Mouse (Mus musculus) liver, embryonic 14.5 days (tissue): ENCODE data around the gene Kansl2. TPM values are rescaled to one million over a fixed set of nuclear protein-coding genes. Genes with fewer than 3 reads are reported as not detected.

Source experiments
- ATAC-seq: fragments of 200-750 bp; cut with Nextera tagmentation; 2 replicates; pipeline ENCODE4 v1.8.0; 2017; ENCODE audit warnings: moderate number of reproducible peaks, mild to moderate bottlenecking, moderate library complexity; ENCODE audit not compliant: insufficient read depth
- DNase-seq, 3 experiments: peaks; one replicate each; pipeline ENCODE4 v3.0.0-alpha.2; 2012 to 2013; ENCODE audit warnings: low read depth in 3 of 3, low spot score in 3 of 3
- H3K27ac ChIP-seq: fragments of 300-500 bp; sonication (generic); 2 replicates; pipeline ENCODE4 v1.5.1; 2014; ENCODE audit warnings: moderate library complexity, mild to moderate bottlenecking, control low read depth, inconsistent platforms
- H3K27me3 ChIP-seq: fragments of 300-500 bp; sonication (generic); 2 replicates; pipeline ENCODE4 v1.6.1; 2014; ENCODE audit warnings: mild to moderate bottlenecking, low read length, moderate library complexity; ENCODE audit not compliant: control insufficient read depth, insufficient read depth
- H3K36me3 ChIP-seq: fragments of 300-500 bp; sonication (generic); replicated peaks from 2 replicates; pipeline ENCODE4 v1.6.1; 2014; ENCODE audit warnings: low read depth; ENCODE audit not compliant: control insufficient read depth, insufficient read depth
- H3K4me1 ChIP-seq, 2 experiments: fragments of 200-500 bp in 1 of 2; fragments of 300-500 bp in 1 of 2; sonication (generic) in 1 of 2; replicated peaks; 2 replicates each; pipeline ENCODE4 v1.6.1; 2012 to 2014; ENCODE audit warnings: antibody characterized with exemption in 1 of 2, inconsistent platforms in 1 of 2, low read length in 1 of 2; ENCODE audit not compliant: control insufficient read depth in 2 of 2, insufficient read depth in 2 of 2
- H3K4me2 ChIP-seq: fragments of 300-500 bp; sonication (generic); 2 replicates; pipeline ENCODE4 v1.6.1; 2014; ENCODE audit warnings: low read depth, mild to moderate bottlenecking, control low read depth, moderate library complexity
- H3K4me3 ChIP-seq, 2 experiments: fragments of 200-500 bp in 1 of 2; fragments of 300-500 bp in 1 of 2; sonication (generic) in 1 of 2; 2 replicates each; pipeline ENCODE4 v1.5.1; 2012 to 2014; ENCODE audit warnings: low read depth in 2 of 2, low read length in 2 of 2, mild to moderate bottlenecking in 2 of 2, control low read depth in 1 of 2, inconsistent platforms in 1 of 2, moderate library complexity in 1 of 2; ENCODE audit not compliant: insufficient read depth in 1 of 2
- H3K9ac ChIP-seq: fragments of 300-500 bp; sonication (generic); replicated peaks from 2 replicates; pipeline ENCODE4 v1.6.1; 2014; ENCODE audit warnings: mild to moderate bottlenecking, control low read depth, moderate library complexity
- H3K9me3 ChIP-seq: fragments of 300-500 bp; sonication (generic); 2 replicates; pipeline ENCODE4 v1.6.1; 2016; ENCODE audit warnings: low read length, mixed read lengths; ENCODE audit not compliant: control insufficient read depth
- CTCF ChIP-seq: IDR thresholded peaks from 2 replicates; pipeline ENCODE4 v1.5.1; 2016; ENCODE audit warnings: antibody characterized with exemption, low read depth, control low read depth
- EP300 ChIP-seq: IDR thresholded peaks from 2 replicates; pipeline ENCODE4 v1.6.1; 2016; ENCODE audit warnings: antibody characterized with exemption, low read depth
- WGBS: fragments of 180-500 bp; shearing (Covaris S2); extraction: QIAGEN DNeasy Blood & Tissue Kit; methylation state at CpG from one replicate; pipeline ENCODE4 v1.1.7; 2014; ENCODE audit not compliant: insufficient replicate concordance; 5-methylcytosine and 5-hydroxymethylcytosine counted together
- microRNA-seq: library from miRNA; unstranded; fragments of <30 nt; microRNA quantifications from one replicate; pipeline ENCODE4, GENCODE M21; 2016
- polyA plus RNA-seq, 2 experiments: library from polyadenylated mRNA; depleted of rRNA in 1 of 2; stranded (reverse) in 1 of 2; unstranded in 1 of 2; fragments of >200 nt; fragmentation: Nextera tagmentation in 1 of 2; extraction: Ambion mirVana in 1 of 2; gene quantifications; 2 replicates each; pipeline versions ENCODE4 v1.2.1 to v1.2.3; 2012 to 2014

Gene Kansl2
- polyA plus RNA-seq, 2 experiments: 21.7 to 31.1 TPM

DNA sequence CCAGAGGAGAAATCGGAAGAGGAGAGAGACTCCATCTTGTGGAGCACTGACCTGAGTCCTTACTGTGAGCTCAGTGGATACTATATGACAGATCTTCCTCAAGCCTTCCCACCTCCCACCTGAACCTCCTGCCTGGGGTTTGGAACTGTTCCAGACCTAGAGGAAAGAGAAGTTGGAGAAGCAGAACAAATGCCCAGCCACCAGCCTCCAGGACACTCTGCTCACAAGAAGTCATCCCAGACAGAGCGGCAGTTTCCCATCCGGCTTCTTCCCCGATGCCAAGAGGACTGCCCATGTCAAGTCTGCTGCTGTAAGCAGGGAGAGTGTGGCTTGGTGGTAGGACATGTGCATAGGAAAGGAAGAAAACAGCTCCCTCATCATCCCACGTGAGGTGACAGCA is 57.8 kb downstream of the Kansl2 start:
- no peak overlapping the region for H3K4me2 ChIP-seq
- ATAC-seq (no peak), DNase-seq (no peak)
- no peak overlapping the region for H3K27ac ChIP-seq
- H3K27me3 ChIP-seq: no peaks in the 10 kb centered on the region
- H3K9ac ChIP-seq: no peak overlapping the region
- H3K4me1 ChIP-seq: no peaks in the 10 kb centered on the region
- no peak overlapping the region for H3K4me3 ChIP-seq
- no peaks in the 10 kb centered on the region for H3K9me3 ChIP-seq
- no peak for TF ChIP-seq CTCF
- TF ChIP-seq EP300: no peak
- WGBS: 67% methylated on average over 5 of the region's 5 CpGs
- no peaks in the 10 kb centered on the region for H3K36me3 ChIP-seq

DNA sequence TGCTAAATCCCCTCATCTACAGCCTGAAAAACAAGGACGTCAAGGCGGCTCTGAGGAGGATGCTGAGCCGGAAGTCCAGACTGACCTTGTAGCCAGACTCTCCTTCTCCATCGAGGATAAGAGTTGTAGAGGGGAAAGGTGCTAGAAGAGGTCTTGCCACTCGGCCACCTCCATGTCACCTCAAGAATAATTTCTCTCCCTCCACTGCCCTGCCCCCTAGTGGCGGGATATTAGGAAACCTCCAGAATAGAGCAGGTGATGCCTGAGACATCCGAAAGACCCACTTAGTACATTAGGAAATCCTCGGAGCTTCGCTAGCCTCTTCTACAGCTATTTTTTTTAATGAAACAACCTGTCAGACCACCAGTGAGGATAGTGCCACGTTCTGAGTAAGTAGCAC is 58.7 kb downstream of the Kansl2 start:
- Histone ChIP-seq H3K4me2 (no peak overlapping the region), H3K4me1 (no peaks in the 10 kb centered on the region), H3K9me3 (no peaks in the 10 kb centered on the region), H3K27me3 (no peaks in the 10 kb centered on the region), H3K4me3 (no peak overlapping the region), H3K9ac (no peak overlapping the region), H3K36me3 (no peaks in the 10 kb centered on the region), H3K27ac (no peak overlapping the region)
- WGBS: 40% methylated on average over 10 of the region's 10 CpGs
- ATAC-seq (no peak), DNase-seq (peak in 1 of 3 experiments; percentile 14)
- TF ChIP-seq EP300: no peak
- TF ChIP-seq CTCF: peak; percentile 72

DNA sequence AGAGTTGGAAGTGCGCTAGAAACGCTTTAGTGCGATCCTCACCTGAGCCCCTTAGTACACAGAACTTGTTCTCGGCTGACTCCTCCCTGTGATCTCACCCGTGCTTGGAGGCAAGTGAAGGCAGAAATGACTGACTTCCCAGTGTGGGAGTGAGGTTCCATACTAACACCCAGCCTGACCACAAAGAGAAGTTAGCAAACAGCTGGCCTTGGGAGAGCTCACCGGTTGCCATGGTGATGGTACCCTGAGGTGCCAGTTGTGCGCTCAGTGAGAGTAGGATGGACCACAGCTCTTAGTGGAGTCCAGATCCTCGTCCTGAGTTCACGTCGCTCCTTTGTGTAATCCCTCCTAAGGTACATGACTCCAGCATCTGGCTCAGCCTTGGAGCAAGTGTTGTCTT is 59.1 kb downstream of the Kansl2 start:
- TF ChIP-seq CTCF (no peak), EP300 (no peak)
- Histone ChIP-seq H3K4me1 (no peaks in the 10 kb centered on the region), H3K9ac (no peak overlapping the region), H3K9me3 (no peaks in the 10 kb centered on the region), H3K36me3 (no peaks in the 10 kb centered on the region), H3K27me3 (no peaks in the 10 kb centered on the region), H3K27ac (no peak overlapping the region), H3K4me3 (no peak overlapping the region), H3K4me2 (no peak overlapping the region)
- WGBS: 62% methylated on average over 10 of the region's 10 CpGs
- ATAC-seq (no peak), DNase-seq (no peak)

DNA sequence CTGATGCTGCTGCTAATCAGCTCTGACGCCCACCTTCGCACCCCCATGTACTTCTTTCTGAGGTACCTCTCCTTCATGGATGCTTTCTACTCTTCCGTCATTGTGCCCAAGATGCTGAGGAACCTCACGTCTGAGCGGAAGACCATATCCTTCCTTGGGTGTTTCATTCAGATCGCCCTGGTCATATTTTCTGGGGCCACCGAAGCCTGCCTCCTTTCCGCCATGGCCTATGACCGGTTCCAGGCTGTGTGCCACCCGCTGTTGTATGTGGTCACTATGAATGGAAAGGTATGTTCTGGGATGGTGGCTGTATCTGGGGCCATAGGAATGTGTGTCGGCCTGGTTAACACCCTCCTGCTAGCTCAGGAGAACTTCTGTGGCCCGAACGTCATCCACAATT is 62.5 kb downstream of the Kansl2 start:
- Histone ChIP-seq H3K27ac (no peak overlapping the region), H3K9me3 (no peaks in the 10 kb centered on the region), H3K27me3 (no peaks in the 10 kb centered on the region), H3K4me1 (no peaks in the 10 kb centered on the region), H3K4me3 (no peak overlapping the region), H3K4me2 (no peak overlapping the region), H3K9ac (no peak overlapping the region), H3K36me3 (no peaks in the 10 kb centered on the region)
- no peak for TF ChIP-seq EP300
- no peak for TF ChIP-seq CTCF
- ATAC-seq (no peak), DNase-seq (no peak)
- WGBS: 76% methylated on average over 13 of the region's 13 CpGs

DNA sequence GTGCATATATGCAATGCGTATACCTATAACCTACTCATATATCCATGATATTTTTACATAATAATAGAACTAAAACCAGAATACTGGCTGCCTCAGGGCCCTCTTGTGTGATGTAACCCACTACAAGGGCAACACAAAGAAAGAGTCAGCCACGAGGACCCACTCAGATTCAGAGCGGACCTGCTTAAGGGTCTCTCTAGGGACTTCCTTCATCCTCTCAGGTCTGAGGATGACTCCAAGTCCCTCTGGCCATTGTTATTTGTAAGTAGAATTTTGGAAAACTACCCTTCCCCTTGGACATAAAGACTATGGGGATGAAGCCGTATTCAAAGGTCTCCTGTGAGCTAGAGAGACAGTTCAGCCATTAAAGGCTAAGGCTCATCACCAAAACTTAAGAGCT is 64.5 kb downstream of the Kansl2 start, which contains the start of gene OR5BS1P:
Gene OR5BS1P, plus strand, starts transcription at position 301 of the 400 bp plus-strand sequence.
- no peaks in the 10 kb centered on the region for H3K9me3 ChIP-seq
- WGBS: 66% methylated on average over 4 of the region's 4 CpGs
- H3K36me3 ChIP-seq: no peaks in the 10 kb centered on the region
- H3K9ac ChIP-seq: no peak within 1 kb of the TSS
- H3K27ac ChIP-seq: no peak within 1 kb of the TSS
- TF ChIP-seq CTCF (no peak), EP300 (no peak)
- no peak within 1 kb of the TSS for H3K4me2 ChIP-seq
- no peak within 1 kb of the TSS for H3K4me3 ChIP-seq
- H3K4me1 ChIP-seq: no peaks in the 10 kb centered on the region
- ATAC-seq (no peak), DNase-seq (no peak)
- H3K27me3 ChIP-seq: no peaks in the 10 kb centered on the region

Small RNAs within 50 kb of the gene (microRNA-seq; reads per million reads assigned to microRNA genes)
- 1.3 reads per million for gene Mir1291

Other genes starting within 250 kb of the Kansl2 start
- gene Zfp641, start 238.1 kb downstream of the Kansl2 start, polyA plus RNA-seq (2012; rRNA removed): 0.03 and 0.11 TPM in 2 replicates
- gene Zfp641, start 238.1 kb downstream of the Kansl2 start, polyA plus RNA-seq (2014; fragmentation: Nextera tagmentation; extraction: Ambion mirVana): 0.08 and 0.09 TPM in 2 replicates
- not detected in 2 replicates for gene Olfr285, start 216.9 kb downstream of the Kansl2 start, polyA plus RNA-seq (2012; rRNA removed)
- not detected in 2 replicates for gene Olfr285, start 216.9 kb downstream of the Kansl2 start, polyA plus RNA-seq (2014; fragmentation: Nextera tagmentation; extraction: Ambion mirVana)
- gene Olfr284, start 193.3 kb downstream of the Kansl2 start, polyA plus RNA-seq (2012; rRNA removed): not detected in 2 replicates
- not detected in 2 replicates for gene Olfr284, start 193.3 kb downstream of the Kansl2 start, polyA plus RNA-seq (2014; fragmentation: Nextera tagmentation; extraction: Ambion mirVana)
- not detected in 2 replicates for gene Olfr283, start 153.3 kb downstream of the Kansl2 start, polyA plus RNA-seq (2012; rRNA removed)
- gene Olfr283, start 153.3 kb downstream of the Kansl2 start, polyA plus RNA-seq (2014; fragmentation: Nextera tagmentation; extraction: Ambion mirVana): not detected in 2 replicates
- gene Olfr282, start 103.0 kb downstream of the Kansl2 start, polyA plus RNA-seq (2012; rRNA removed): not detected in 2 replicates
- not detected in 2 replicates for gene Olfr282, start 103.0 kb downstream of the Kansl2 start, polyA plus RNA-seq (2014; fragmentation: Nextera tagmentation; extraction: Ambion mirVana)
- gene Olfr281, start 81.7 kb downstream of the Kansl2 start, polyA plus RNA-seq (2012; rRNA removed): not detected in 2 replicates
- gene Olfr281, start 81.7 kb downstream of the Kansl2 start, polyA plus RNA-seq (2014; fragmentation: Nextera tagmentation; extraction: Ambion mirVana): not detected in 2 replicates
- not detected in 2 replicates for gene OR5BS1P, start 64.4 kb downstream of the Kansl2 start, polyA plus RNA-seq (2012; rRNA removed)
- gene OR5BS1P, start 64.4 kb downstream of the Kansl2 start, polyA plus RNA-seq (2014; fragmentation: Nextera tagmentation; extraction: Ambion mirVana): not detected in 2 replicates
- not detected in 2 replicates for gene Lalba, start 51.5 kb downstream of the Kansl2 start, polyA plus RNA-seq (2012; rRNA removed)
- gene Lalba, start 51.5 kb downstream of the Kansl2 start, polyA plus RNA-seq (2014; fragmentation: Nextera tagmentation; extraction: Ambion mirVana): not detected in 2 replicates
- gene Olfr279, start 41.9 kb downstream of the Kansl2 start, polyA plus RNA-seq (2012; rRNA removed): not detected in 2 replicates
- not detected in 2 replicates for gene Olfr279, start 41.9 kb downstream of the Kansl2 start, polyA plus RNA-seq (2014; fragmentation: Nextera tagmentation; extraction: Ambion mirVana)
- gene Ccnt1, start 36.7 kb upstream of the Kansl2 start, polyA plus RNA-seq (2012; rRNA removed): 6.1 and 8.2 TPM in 2 replicates
- 23.7 and 24.7 TPM in 2 replicates for gene Ccnt1, start 36.7 kb upstream of the Kansl2 start, polyA plus RNA-seq (2014; fragmentation: Nextera tagmentation; extraction: Ambion mirVana)
- gene 4930415O20Rik, start 36.7 kb upstream of the Kansl2 start, polyA plus RNA-seq (2012; rRNA removed): not detected in 2 replicates
- gene 4930415O20Rik, start 36.7 kb upstream of the Kansl2 start, polyA plus RNA-seq (2014; fragmentation: Nextera tagmentation; extraction: Ambion mirVana): not detected in 2 replicates
- 11.3 and 13.1 TPM in 2 replicates for gene Adcy6, start 75.8 kb upstream of the Kansl2 start, polyA plus RNA-seq (2012; rRNA removed)
- 4.2 and 5.7 TPM in 2 replicates for gene Adcy6, start 75.8 kb upstream of the Kansl2 start, polyA plus RNA-seq (2014; fragmentation: Nextera tagmentation; extraction: Ambion mirVana)
- gene Cacnb3, start 96.6 kb upstream of the Kansl2 start, polyA plus RNA-seq (2012; rRNA removed): 0.85 and 1.5 TPM in 2 replicates
- 0.27 and 0.42 TPM in 2 replicates for gene Cacnb3, start 96.6 kb upstream of the Kansl2 start, polyA plus RNA-seq (2014; fragmentation: Nextera tagmentation; extraction: Ambion mirVana)
- 16.5 and 23.4 TPM in 2 replicates for gene Ddx23, start 128.6 kb upstream of the Kansl2 start, polyA plus RNA-seq (2012; rRNA removed)
- 11.0 and 11.7 TPM in 2 replicates for gene Ddx23, start 128.6 kb upstream of the Kansl2 start, polyA plus RNA-seq (2014; fragmentation: Nextera tagmentation; extraction: Ambion mirVana)
- gene Rnd1, start 143.2 kb upstream of the Kansl2 start, polyA plus RNA-seq (2012; rRNA removed): 0.25 and 0.67 TPM in 2 replicates
- gene Rnd1, start 143.2 kb upstream of the Kansl2 start, polyA plus RNA-seq (2014; fragmentation: Nextera tagmentation; extraction: Ambion mirVana): 0.24 and 0.63 TPM in 2 replicates
- gene Ccdc65, start 173.9 kb upstream of the Kansl2 start, polyA plus RNA-seq (2012; rRNA removed): 0.01 TPM in 1 of 2 replicates, not detected in the other
- not detected in 2 replicates for gene Ccdc65, start 173.9 kb upstream of the Kansl2 start, polyA plus RNA-seq (2014; fragmentation: Nextera tagmentation; extraction: Ambion mirVana)
- gene Fkbp11, start 193.9 kb upstream of the Kansl2 start, polyA plus RNA-seq (2012; rRNA removed): 61.1 and 70.1 TPM in 2 replicates
- 119 and 123 TPM in 2 replicates for gene Fkbp11, start 193.9 kb upstream of the Kansl2 start, polyA plus RNA-seq (2014; fragmentation: Nextera tagmentation; extraction: Ambion mirVana)
- gene Arf3, start 228.9 kb upstream of the Kansl2 start, polyA plus RNA-seq (2012; rRNA removed): 16.4 and 18.1 TPM in 2 replicates
- gene Arf3, start 228.9 kb upstream of the Kansl2 start, polyA plus RNA-seq (2014; fragmentation: Nextera tagmentation; extraction: Ambion mirVana): 6.6 and 7.9 TPM in 2 replicates
- gene Wnt10b, start 243.9 kb upstream of the Kansl2 start, polyA plus RNA-seq (2012; rRNA removed): 0.03 TPM in 2 replicates
- not detected in 2 replicates for gene Wnt10b, start 243.9 kb upstream of the Kansl2 start, polyA plus RNA-seq (2014; fragmentation: Nextera tagmentation; extraction: Ambion mirVana)